Mouse (Mus musculus) stomach, postnatal 0 days (tissue): ENCODE data around the gene Acsl6. TPM values are rescaled to one million over a fixed set of nuclear protein-coding genes. Genes with fewer than 3 reads are reported as not detected.

ENCODE experiments used
- ATAC-seq: fragments of 200-750 bp; cut with Nextera tagmentation; 2 replicates; pipeline ENCODE4 v1.8.0; 2017; ENCODE audit not compliant: low FRiP score, low TSS enrichment
- DNase-seq: peaks from one replicate; pipeline ENCODE4 v3.0.0-alpha.2; 2016; ENCODE audit warnings: low spot score
- H3K27ac ChIP-seq: fragments of 300-500 bp; sonication (generic); replicated peaks from 2 replicates; pipeline ENCODE4 v1.5.1; 2014; ENCODE audit warnings: mild to moderate bottlenecking, control low read depth
- H3K27me3 ChIP-seq: fragments of 300-500 bp; sonication (generic); 2 replicates; pipeline ENCODE4 v1.6.1; 2014; ENCODE audit warnings: low read length; ENCODE audit not compliant: control insufficient read depth, insufficient read depth
- H3K36me3 ChIP-seq: fragments of 300-500 bp; sonication (generic); 2 replicates; pipeline ENCODE4 v1.6.1; 2014; ENCODE audit warnings: low read length, mixed read lengths; ENCODE audit not compliant: control insufficient read depth, insufficient read depth
- H3K4me1 ChIP-seq: fragments of 300-500 bp; sonication (generic); replicated peaks from 2 replicates; pipeline ENCODE4 v1.6.1; 2014; ENCODE audit warnings: antibody characterized with exemption; ENCODE audit not compliant: control insufficient read depth, insufficient read depth
- H3K4me2 ChIP-seq: fragments of 300-500 bp; sonication (generic); replicated peaks from 2 replicates; pipeline ENCODE4 v1.6.1; 2014; ENCODE audit warnings: low read depth, mild to moderate bottlenecking, control low read depth, moderate library complexity
- H3K4me3 ChIP-seq: fragments of 300-500 bp; sonication (generic); 2 replicates; pipeline ENCODE4 v1.5.1; 2014; ENCODE audit warnings: low read depth, low read length, control low read depth
- H3K9ac ChIP-seq: fragments of 300-500 bp; sonication (generic); 2 replicates; pipeline ENCODE4 v1.6.1; 2014; ENCODE audit warnings: mild to moderate bottlenecking, low read length, control low read depth, mixed read lengths
- H3K9me3 ChIP-seq: fragments of 300-500 bp; sonication (generic); 2 replicates; pipeline ENCODE4 v1.6.1; 2016; ENCODE audit warnings: low read length; ENCODE audit not compliant: control insufficient read depth
- CTCF ChIP-seq: IDR thresholded peaks from 2 replicates; pipeline ENCODE4 v1.5.1; 2016; ENCODE audit warnings: antibody characterized with exemption, low read depth, mild to moderate bottlenecking, moderate library complexity
- EP300 ChIP-seq: optimal IDR thresholded peaks from 2 replicates; pipeline ENCODE3; 2016; ENCODE audit warnings: antibody characterized with exemption
- WGBS: fragments of 180-500 bp; shearing (Covaris S2); extraction: QIAGEN DNeasy Blood & Tissue Kit; methylation state at CpG from one replicate; pipeline ENCODE4 v1.1.7; 2014; 5-methylcytosine and 5-hydroxymethylcytosine counted together
- polyA plus RNA-seq: library from polyadenylated mRNA; unstranded; fragments of >200 nt; fragmentation: Nextera tagmentation; extraction: Ambion mirVana; gene quantifications from 2 replicates; pipeline ENCODE4 v1.2.1, GENCODE M21; 2015

The Acsl6 gene
- polyA plus RNA-seq, 1 experiment from 2014 or later = 1.3 TPM

DNA sequence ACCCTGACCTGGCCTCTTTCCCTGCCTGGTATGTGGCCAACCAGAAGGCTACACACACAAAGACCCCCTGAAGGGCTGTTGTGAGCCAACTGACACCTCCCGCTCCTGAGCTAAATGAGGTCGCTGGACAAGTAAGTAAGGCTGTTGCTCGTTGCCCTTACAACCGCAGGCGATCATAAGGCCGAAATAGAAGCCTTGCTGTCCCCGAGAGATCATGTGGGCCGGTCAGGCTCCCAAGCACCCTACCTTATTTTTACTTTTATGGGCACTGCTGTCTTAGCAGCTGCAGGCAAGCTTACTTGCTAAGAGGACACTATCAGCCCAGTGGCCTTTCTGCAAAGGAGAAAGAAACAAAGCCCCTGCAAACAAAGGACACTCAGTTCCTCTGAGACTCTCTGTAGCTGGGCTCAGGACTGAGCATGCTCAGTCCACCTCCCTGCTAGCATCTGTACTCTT lies 49.6 kb downstream of the Acsl6 start:
- WGBS = 42% methylated on average over 8 of the region's 8 CpGs
- no peak for DNase-seq
- ATAC-seq = no peak

DNA sequence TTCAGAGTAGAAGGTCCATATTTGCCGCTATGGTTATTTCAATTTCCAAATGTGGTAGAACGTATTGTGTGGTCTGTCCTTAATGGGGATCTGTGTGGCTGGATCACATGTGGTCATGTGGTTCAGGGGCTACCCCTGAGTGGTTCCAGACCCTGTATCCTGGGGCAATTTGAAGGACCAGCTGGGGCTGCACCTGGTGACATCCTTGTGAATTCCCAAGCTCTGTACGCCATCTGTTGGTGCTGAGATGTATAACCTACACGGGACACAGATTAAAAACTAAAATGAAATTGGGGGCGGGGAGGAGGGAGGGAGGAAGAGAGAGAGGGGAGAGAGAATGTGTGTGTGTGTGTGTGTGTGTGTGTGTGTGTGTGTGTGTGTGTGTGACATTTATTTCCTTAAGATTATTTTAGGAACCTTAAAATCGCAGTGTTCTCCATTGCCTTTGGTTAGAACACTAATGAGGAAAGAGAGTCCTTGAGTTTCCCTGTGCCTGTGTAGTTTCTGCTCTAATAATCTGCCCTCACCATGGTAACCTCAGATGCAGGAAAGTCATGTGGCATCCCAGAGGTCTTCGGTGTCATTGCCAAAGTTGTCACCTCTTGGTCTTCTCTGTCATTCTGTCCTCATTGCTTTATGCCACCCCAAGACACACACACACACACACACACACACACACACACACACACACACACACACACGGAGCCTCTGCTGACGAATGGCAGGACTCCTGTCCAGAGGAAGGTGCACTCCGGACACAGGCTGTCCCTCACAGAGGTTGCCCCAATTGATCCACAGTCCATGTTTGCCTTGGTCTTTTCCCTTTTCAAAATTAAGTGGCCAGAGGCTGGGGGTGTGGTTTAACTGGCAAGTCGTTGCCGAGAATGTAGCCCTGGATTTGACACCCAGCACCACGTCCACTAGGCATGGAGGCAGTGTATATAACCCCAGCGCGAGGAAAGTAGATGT lies 51.3 kb downstream of the Acsl6 start:
- H3K9me3 ChIP-seq = no peaks in the 10 kb centered on the region
- no peaks in the 10 kb centered on the region for H3K27me3 ChIP-seq
- H3K27ac ChIP-seq = no peak overlapping the region
- no peak overlapping the region for H3K9ac ChIP-seq
- peak; percentile 76 for TF ChIP-seq CTCF
- no peak for TF ChIP-seq EP300
- ATAC-seq (no peak), DNase-seq (peak; percentile 21)
- no peaks in the 10 kb centered on the region for H3K4me1 ChIP-seq
- no peak overlapping the region for H3K4me2 ChIP-seq
- WGBS = 50% methylated on average over 15 of the region's 15 CpGs
- H3K36me3 ChIP-seq = no peaks in the 10 kb centered on the region
- no peak overlapping the region for H3K4me3 ChIP-seq

More for the DNA sequence above, 49.6 kb downstream of the Acsl6 start:
- no peaks in the 10 kb centered on the region for H3K4me1 ChIP-seq
- no peak overlapping the region for H3K27ac ChIP-seq
- H3K4me2 ChIP-seq = no peak overlapping the region
- no peaks in the 10 kb centered on the region for H3K9me3 ChIP-seq
- TF ChIP-seq EP300 (no peak), CTCF (no peak)
- no peaks in the 10 kb centered on the region for H3K36me3 ChIP-seq
- H3K27me3 ChIP-seq = no peaks in the 10 kb centered on the region
- no peak overlapping the region for H3K9ac ChIP-seq
- H3K4me3 ChIP-seq = no peak overlapping the region

DNA sequence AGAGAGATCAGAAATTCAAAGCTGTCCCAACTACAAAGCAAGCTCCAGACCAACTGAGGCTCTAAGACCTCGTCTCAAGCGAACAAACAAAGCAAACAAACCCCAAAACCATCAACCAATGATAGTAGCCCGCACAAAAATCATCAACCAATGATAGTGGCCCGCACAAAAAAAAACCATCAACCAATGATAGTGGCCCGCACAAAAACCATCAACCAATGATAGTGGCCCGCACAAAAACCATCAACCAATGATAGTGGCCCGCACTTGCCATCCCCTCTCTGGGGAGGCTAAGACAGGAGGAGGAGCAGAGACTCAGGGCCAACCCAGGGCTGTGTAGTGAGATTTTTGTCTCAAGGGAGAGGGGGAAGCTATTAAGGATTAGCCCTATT lies 52.0 kb downstream of the Acsl6 start:
- no peak overlapping the region for H3K9ac ChIP-seq
- H3K36me3 ChIP-seq = no peaks in the 10 kb centered on the region
- H3K9me3 ChIP-seq = no peaks in the 10 kb centered on the region
- DNase-seq = no peak
- H3K4me3 ChIP-seq = no peak overlapping the region
- no peak overlapping the region for H3K4me2 ChIP-seq
- TF ChIP-seq CTCF = no peak
- TF ChIP-seq EP300 = no peak
- ATAC-seq = no peak
- H3K4me1 ChIP-seq = no peaks in the 10 kb centered on the region
- H3K27me3 ChIP-seq = no peaks in the 10 kb centered on the region
- WGBS = 58% methylated on average over 7 of the region's 7 CpGs
- no peak overlapping the region for H3K27ac ChIP-seq

DNA sequence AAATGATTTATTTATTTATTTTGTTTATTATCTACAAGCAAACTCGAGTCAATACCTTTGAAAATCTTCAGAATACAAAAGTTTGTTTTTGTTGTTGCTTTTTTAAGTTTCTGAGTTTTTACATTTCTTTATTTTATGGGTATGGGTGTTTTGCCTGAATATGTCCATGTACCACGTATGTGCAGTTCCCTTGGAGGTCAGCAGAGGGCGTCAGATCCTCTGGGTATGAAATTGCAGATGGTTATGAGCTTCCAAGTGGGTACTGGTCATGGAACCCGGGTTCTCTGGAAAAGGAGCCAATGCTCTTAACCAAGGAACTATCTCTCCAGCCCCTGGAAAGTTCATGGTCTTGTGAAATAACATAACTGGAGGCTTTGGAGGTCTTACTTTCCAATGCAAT lies 53.1 kb downstream of the Acsl6 start:
- no peak overlapping the region for H3K27ac ChIP-seq
- TF ChIP-seq CTCF = peak; percentile 61
- no peak for TF ChIP-seq EP300
- no peak overlapping the region for H3K9ac ChIP-seq
- no peak overlapping the region for H3K4me3 ChIP-seq
- no peaks in the 10 kb centered on the region for H3K36me3 ChIP-seq
- no peak for DNase-seq
- H3K4me1 ChIP-seq = no peaks in the 10 kb centered on the region
- no peak for ATAC-seq
- no peak overlapping the region for H3K4me2 ChIP-seq
- H3K27me3 ChIP-seq = no peaks in the 10 kb centered on the region
- no peaks in the 10 kb centered on the region for H3K9me3 ChIP-seq
- WGBS = 61% methylated on average over 4 of the region's 4 CpGs

DNA sequence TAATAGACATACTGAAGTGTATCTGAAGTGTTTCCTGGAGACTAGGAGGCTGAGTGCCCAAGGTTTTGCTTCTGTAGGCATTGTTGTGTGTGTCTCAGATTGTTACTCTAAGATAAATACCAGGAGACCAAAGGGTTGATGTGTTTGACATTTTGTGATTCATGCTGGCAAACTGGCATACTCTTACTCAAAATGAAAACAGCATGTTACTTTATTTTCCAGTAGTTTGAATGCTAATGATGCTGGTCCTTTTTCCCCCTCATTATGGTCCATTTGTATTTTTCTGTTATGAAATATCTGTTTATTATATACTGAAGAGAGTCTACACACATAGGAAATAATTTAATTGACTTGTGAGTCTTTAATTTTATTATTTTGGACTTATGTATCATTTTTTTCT lies 69.0 kb downstream of the Acsl6 start:
- H3K4me2 ChIP-seq = no peak overlapping the region
- H3K27me3 ChIP-seq = no peaks in the 10 kb centered on the region
- ATAC-seq = no peak
- H3K9me3 ChIP-seq = no peaks in the 10 kb centered on the region
- no peaks in the 10 kb centered on the region for H3K4me1 ChIP-seq
- H3K9ac ChIP-seq = no peak overlapping the region
- H3K36me3 ChIP-seq = no peaks in the 10 kb centered on the region
- no peak for DNase-seq
- no peak overlapping the region for H3K27ac ChIP-seq
- TF ChIP-seq EP300 = no peak
- TF ChIP-seq CTCF = no peak
- H3K4me3 ChIP-seq = no peak overlapping the region

DNA sequence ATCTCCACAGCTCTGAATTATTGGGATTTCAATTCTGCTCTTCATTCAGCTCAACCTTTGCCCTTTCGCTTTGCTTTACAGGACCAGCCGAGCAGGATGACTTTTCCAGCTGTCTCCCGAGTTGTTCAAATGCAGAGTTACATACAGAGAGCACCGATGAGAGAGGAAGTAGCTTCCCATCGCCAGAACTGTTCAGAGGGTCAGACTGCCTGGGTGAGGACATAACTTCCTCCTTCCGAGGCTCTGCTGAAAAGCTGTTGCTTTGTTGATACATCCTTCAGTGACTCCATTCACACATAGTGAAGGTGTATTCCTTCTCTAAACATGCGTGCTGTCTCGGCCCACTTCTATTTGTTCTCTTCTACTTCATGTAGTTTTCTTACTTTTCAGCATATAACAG lies 86.8 kb downstream of the Acsl6 start:
- ATAC-seq (no peak), DNase-seq (no peak)
- H3K9me3 ChIP-seq = no peaks in the 10 kb centered on the region
- H3K4me2 ChIP-seq = no peak overlapping the region
- no peak overlapping the region for H3K4me3 ChIP-seq
- no peaks in the 10 kb centered on the region for H3K36me3 ChIP-seq
- TF ChIP-seq CTCF = no peak
- TF ChIP-seq EP300 = no peak
- H3K9ac ChIP-seq = no peak overlapping the region
- H3K27me3 ChIP-seq = no peaks in the 10 kb centered on the region
- WGBS = 47% methylated on average over 8 of the region's 8 CpGs
- H3K4me1 ChIP-seq = no peaks in the 10 kb centered on the region
- no peak overlapping the region for H3K27ac ChIP-seq
